Mouse (Mus musculus) lung, postnatal 0 days (tissue): ENCODE measurements around the gene Trpm7. TPM values are rescaled to one million over a fixed set of nuclear protein-coding genes. Genes with fewer than 3 reads are reported as not detected.

ENCODE experiments used
- ATAC-seq: fragments of 200-750 bp; cut with Nextera tagmentation; 2 replicates; pipeline ENCODE4 v1.8.0; 2017; ENCODE audit warnings: moderate library complexity
- DNase-seq: peaks from one replicate; pipeline ENCODE4 v3.0.0-alpha.2; 2016; ENCODE audit warnings: low spot score
- H3K27ac ChIP-seq: fragments of 300-500 bp; sonication (generic); 2 replicates; pipeline ENCODE4 v1.5.1; 2014; ENCODE audit warnings: antibody characterized with exemption, mild to moderate bottlenecking, low read length, mixed read lengths
- H3K27me3 ChIP-seq: fragments of 300-500 bp; sonication (generic); replicated peaks from 2 replicates; pipeline ENCODE4 v1.6.1; 2014; ENCODE audit warnings: low read length, mixed read lengths; ENCODE audit not compliant: insufficient read depth
- H3K36me3 ChIP-seq: fragments of 300-500 bp; sonication (generic); 2 replicates; pipeline ENCODE4 v1.6.1; 2014; ENCODE audit warnings: low read length, mixed read lengths; ENCODE audit not compliant: insufficient read depth
- H3K4me1 ChIP-seq: fragments of 300-500 bp; sonication (generic); 2 replicates; pipeline ENCODE4 v1.6.1; 2014; ENCODE audit warnings: antibody characterized with exemption, low read depth, low read length, mixed read lengths; ENCODE audit not compliant: insufficient read depth
- H3K4me2 ChIP-seq: fragments of 300-500 bp; sonication (generic); replicated peaks from 2 replicates; pipeline ENCODE4 v1.6.1; 2014; ENCODE audit warnings: low read depth, mild to moderate bottlenecking, low read length, moderate library complexity, mixed read lengths
- H3K4me3 ChIP-seq: fragments of 300-500 bp; sonication (generic); 2 replicates; pipeline ENCODE4 v1.5.1; 2014; ENCODE audit warnings: low read depth, low read length
- H3K9ac ChIP-seq: fragments of 300-500 bp; sonication (generic); replicated peaks from 2 replicates; pipeline ENCODE4 v1.6.1; 2014; ENCODE audit warnings: low read depth, mild to moderate bottlenecking
- H3K9me3 ChIP-seq: fragments of 300-500 bp; sonication (generic); 2 replicates; pipeline ENCODE4 v1.6.1; 2016; ENCODE audit warnings: low read length, mixed read lengths
- CTCF ChIP-seq: IDR thresholded peaks from 2 replicates; pipeline ENCODE4 v1.5.1; 2016; ENCODE audit warnings: antibody characterized with exemption, mild to moderate bottlenecking
- EP300 ChIP-seq: IDR thresholded peaks from 2 replicates; pipeline ENCODE4 v1.6.1; 2016; ENCODE audit warnings: antibody characterized with exemption, mild to moderate bottlenecking, control low read depth
- WGBS: fragments of 180-500 bp; shearing (Covaris S2); extraction: QIAGEN DNeasy Blood & Tissue Kit; methylation state at CpG from one replicate; pipeline ENCODE4 v1.1.7; 2014; 5-methylcytosine and 5-hydroxymethylcytosine counted together
- microRNA-seq: library from miRNA; unstranded; fragments of <30 nt; microRNA quantifications from one replicate; pipeline ENCODE4, GENCODE M21; 2016
- polyA plus RNA-seq: library from polyadenylated mRNA; unstranded; fragments of >200 nt; fragmentation: Nextera tagmentation; extraction: Ambion mirVana; gene quantifications from 2 replicates; pipeline ENCODE4 v1.2.1, GENCODE M21; 2015

Trpm7 gene
- polyA plus RNA-seq, 1 experiment from 2014 or later = 35.3 TPM

GRCm38 (mm10) chr2:126768194-126768593 lies 107.8 kb downstream of the Trpm7 start:
- no peak overlapping the region for H3K4me2 ChIP-seq
- 63% methylated on average over 4 of the region's 4 CpGs for WGBS

GRCm38 (mm10) chr2:126767599-126767998 lies 108.4 kb downstream of the Trpm7 start:
- DNase-seq = no peak
- no peak for ATAC-seq
- Histone ChIP-seq H3K9me3 (no peaks in the 10 kb centered on the region), H3K4me2 (no peak overlapping the region), H3K27ac (no peak overlapping the region), H3K4me1 (no peaks in the 10 kb centered on the region), H3K9ac (no peak overlapping the region), H3K27me3 (no peaks in the 10 kb centered on the region), H3K36me3 (peaks cover 1% of the 10 kb centered on the region), H3K4me3 (no peak overlapping the region)
- peak; percentile 25 for TF ChIP-seq CTCF
- TF ChIP-seq EP300 = no peak
- WGBS = 93% methylated on average over 3 of the region's 3 CpGs

More at GRCm38 (mm10) chr2:126768194-126768593, 107.8 kb downstream of the Trpm7 start:
- Histone ChIP-seq H3K27me3 (no peaks in the 10 kb centered on the region), H3K36me3 (no peaks in the 10 kb centered on the region), H3K27ac (no peak overlapping the region), H3K9me3 (no peaks in the 10 kb centered on the region), H3K4me1 (no peaks in the 10 kb centered on the region), H3K4me3 (no peak overlapping the region), H3K9ac (no peak overlapping the region)
- no peak for ATAC-seq
- DNase-seq = no peak
- no peak for TF ChIP-seq EP300
- TF ChIP-seq CTCF = peak; percentile 36

GRCm38 (mm10) chr2:126765867-126766582 lies 110.0 kb downstream of the Trpm7 start:
- ATAC-seq (peak; percentile 37), DNase-seq (peak; percentile 16)

GRCm38 (mm10) chr2:126759351-126759750 lies 116.7 kb downstream of the Trpm7 start:
- H3K4me1 ChIP-seq = no peaks in the 10 kb centered on the region
- H3K27me3 ChIP-seq = no peaks in the 10 kb centered on the region
- H3K4me3 ChIP-seq = no peak overlapping the region
- no peak overlapping the region for H3K27ac ChIP-seq
- DNase-seq (peak; percentile 51), ATAC-seq (peak; percentile 29; the same call in 1 of the 2 replicates)
- no peak overlapping the region for H3K4me2 ChIP-seq
- peaks cover 49% of the 10 kb centered on the region for H3K36me3 ChIP-seq
- TF ChIP-seq EP300 (no peak), CTCF (no peak)
- no peaks in the 10 kb centered on the region for H3K9me3 ChIP-seq
- H3K9ac ChIP-seq = no peak overlapping the region
- 77% methylated on average over 7 of the region's 7 CpGs for whole genome bisulfite sequencing

More at GRCm38 (mm10) chr2:126765867-126766582, 110.0 kb downstream of the Trpm7 start:
- no peaks in the 10 kb centered on the region for H3K4me1 ChIP-seq
- TF ChIP-seq EP300 (no peak), CTCF (no peak)
- no peaks in the 10 kb centered on the region for H3K27me3 ChIP-seq
- H3K9me3 ChIP-seq = no peaks in the 10 kb centered on the region
- H3K4me2 ChIP-seq = no peak overlapping the region
- H3K9ac ChIP-seq = no peak overlapping the region
- H3K4me3 ChIP-seq = no peak overlapping the region
- no peak overlapping the region for H3K27ac ChIP-seq
- WGBS = 36% methylated on average over 11 of the region's 11 CpGs
- peaks cover 11% of the 10 kb centered on the region for H3K36me3 ChIP-seq

- Histone ChIP-seq H3K9me3 (no peaks in the 10 kb centered on the region), H3K4me2 (no peak overlapping the region), H3K27me3 (no peaks in the 10 kb centered on the region), H3K4me3 (no peak overlapping the region), H3K4me1 (no peaks in the 10 kb centered on the region), H3K27ac (no peak overlapping the region), H3K36me3 (peaks cover 42% of the 10 kb centered on the region), H3K9ac (no peak overlapping the region)
- TF ChIP-seq EP300 (peak; percentile 81), CTCF (no peak)
- DNase-seq (peak; percentile 69), ATAC-seq (peak; percentile 92)
- 69% methylated on average over 6 of the region's 6 CpGs for WGBS
Measured at GRCm38 (mm10) chr2:126755664-126756063, 120.4 kb downstream of the Trpm7 start.

- TF ChIP-seq CTCF (no peak), EP300 (peak; percentile 85)
- peak; percentile 82 for ATAC-seq
- no peak overlapping the region for H3K27ac ChIP-seq
- no peak overlapping the region for H3K9ac ChIP-seq
- H3K9me3 ChIP-seq = no peaks in the 10 kb centered on the region
- no peak overlapping the region for H3K4me2 ChIP-seq
- DNase-seq = peak; percentile 77
- H3K4me3 ChIP-seq = no peak overlapping the region
- no peaks in the 10 kb centered on the region for H3K4me1 ChIP-seq
- H3K36me3 ChIP-seq = peaks cover 29% of the 10 kb centered on the region
- WGBS = 49% methylated on average over 5 of the region's 5 CpGs
- no peaks in the 10 kb centered on the region for H3K27me3 ChIP-seq
Measured at GRCm38 (mm10) chr2:126743389-126743788, 132.6 kb downstream of the Trpm7 start.

Small RNAs within 50 kb of the gene (microRNA-seq; reads per million reads assigned to microRNA genes)
- not detected for gene Mir3473g

Other genes with a start within 250 kb of the Trpm7 start
- 24.5 and 33.0 TPM in 2 replicates for gene Gabpb1, start 199.9 kb downstream of the Trpm7 start, polyA plus RNA-seq
- 36.9 and 45.6 TPM in 2 replicates for gene Usp8, start 168.9 kb downstream of the Trpm7 start, polyA plus RNA-seq
- gene Usp50, start 92.8 kb downstream of the Trpm7 start, polyA plus RNA-seq = 1.6 and 2.0 TPM in 2 replicates
- gene Sppl2a, start 57.0 kb upstream of the Trpm7 start, polyA plus RNA-seq = 36.0 and 43.6 TPM in 2 replicates
- 4.8 and 5.5 TPM in 2 replicates for gene Ap4e1, start 132.5 kb upstream of the Trpm7 start, polyA plus RNA-seq
- gene Blvra, start 194.4 kb upstream of the Trpm7 start, polyA plus RNA-seq = 44.3 and 48.8 TPM in 2 replicates